Mouse (Mus musculus): ENCODE results near the gene Xndc1. TPM values are rescaled to one million over a fixed set of nuclear protein-coding genes. Genes with fewer than 3 reads are reported as not detected.

The Xndc1 gene
- total RNA-seq, 2 experiments from 2014 or later, result 24.6 to 25.0 TPM

DNA sequence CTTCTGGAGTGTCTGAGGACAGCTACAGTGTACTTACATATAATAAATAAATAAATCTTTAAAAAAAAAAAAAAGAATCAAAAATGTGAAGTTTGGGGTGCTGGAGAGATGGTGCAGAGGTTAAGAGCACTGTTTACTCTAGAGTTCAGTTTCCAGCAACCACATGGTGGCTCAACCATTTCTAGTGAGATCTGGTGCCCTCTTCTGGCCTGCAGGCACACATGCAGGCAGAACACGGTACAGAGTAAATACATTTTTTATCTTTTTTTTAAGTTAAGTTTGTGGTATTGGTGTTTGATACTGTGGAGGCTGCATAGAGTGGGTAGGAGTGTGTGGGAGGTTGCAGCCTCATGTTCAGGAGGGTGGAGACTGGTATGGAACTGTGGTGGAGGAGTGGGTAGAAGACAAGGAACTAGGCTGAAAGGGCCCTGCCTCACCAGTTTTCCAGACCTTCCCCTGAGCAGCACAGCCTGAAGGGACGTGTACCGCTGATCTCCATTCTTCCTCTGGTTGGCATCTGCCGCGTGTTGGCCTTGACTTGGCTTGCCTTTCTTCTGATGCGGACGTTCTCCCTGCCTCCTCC is 11.5 kb downstream of the Xndc1 start:
- intact Hi-C loops (cut with DNase I), result loop anchor here (5.0 to 10.0 kb wide), 2 partner anchors 160 to 422 kb away; no protein-coding TSS in a partner anchor
- no peak for DNase-seq (ENCODE audit: extremely low spot score in 1 of 2, low spot score in 2 of 2)

DNA sequence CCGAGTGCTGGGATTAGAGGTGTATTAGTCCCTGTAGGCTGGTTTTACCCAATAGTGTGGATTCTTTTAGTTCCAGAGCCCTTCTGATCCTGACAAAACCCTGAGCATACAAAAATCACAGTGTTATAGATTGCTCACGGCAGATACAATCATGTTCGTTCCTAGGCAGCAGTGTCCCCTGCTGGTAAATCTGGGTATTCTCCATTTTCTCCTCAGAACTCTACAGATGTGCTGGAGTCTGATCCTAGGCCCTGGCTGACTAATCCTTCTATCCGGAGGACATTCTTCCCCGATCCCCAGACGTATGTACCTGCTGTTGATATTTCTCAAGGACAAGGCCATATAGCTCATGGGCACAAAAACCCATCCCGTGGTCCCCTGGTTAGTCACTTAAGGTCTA is 13.2 kb downstream of the Xndc1 start:
- intact Hi-C loops (cut with DNase I), result loop anchor here (2.0 to 10.0 kb wide), 3 partner anchors 80 to 424 kb away; no protein-coding TSS in a partner anchor
- DNase-seq (ENCODE audit: extremely low spot score in 1 of 2, low spot score in 2 of 2), result peak in 1 of 2 experiments; percentile 29

DNA sequence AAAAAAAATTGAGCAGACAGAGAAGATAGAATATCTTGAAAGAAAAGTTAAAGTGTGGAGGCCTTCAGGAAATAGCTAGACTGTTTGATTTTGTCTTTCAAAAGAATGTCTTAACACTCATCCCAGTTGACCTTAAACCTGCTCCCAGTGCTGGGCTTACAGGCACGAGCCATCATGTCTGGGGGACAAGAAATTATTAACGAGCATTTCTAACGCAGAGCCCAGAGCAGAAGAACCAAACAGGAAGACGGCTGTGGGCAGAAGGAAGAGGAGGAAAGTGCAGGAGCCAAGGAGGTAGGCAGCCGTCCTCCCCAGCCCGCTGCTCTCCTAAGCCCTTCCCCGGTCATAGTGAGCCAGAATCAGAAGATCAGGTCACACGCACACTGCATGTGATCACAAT is 15.0 kb downstream of the Xndc1 start:
- no peak for DNase-seq (ENCODE audit: extremely low spot score in 1 of 2, low spot score in 2 of 2)
- intact Hi-C loops (cut with DNase I), result no loop called here

DNA sequence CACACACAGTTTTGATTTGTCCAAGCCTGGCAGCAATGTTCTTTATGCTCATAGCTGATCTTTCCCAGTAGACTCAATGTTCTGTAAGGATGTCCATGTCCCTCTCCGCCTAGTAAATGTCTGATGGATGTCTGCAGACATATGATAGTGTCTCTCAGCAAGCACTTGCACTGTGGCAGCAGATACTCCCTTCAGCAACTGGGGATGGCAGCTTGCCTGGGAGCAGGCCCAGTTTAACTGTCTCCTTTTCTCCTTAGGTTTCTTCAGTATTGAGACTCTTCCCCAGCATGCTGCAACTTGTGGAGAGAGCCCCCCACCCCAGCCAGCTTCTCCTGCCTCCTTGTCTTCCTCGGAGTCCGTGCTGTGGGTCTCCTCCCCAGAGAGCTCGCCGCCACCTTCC is 16.5 kb downstream of the Xndc1 start:
- DNase-seq (ENCODE audit: extremely low spot score in 1 of 2, low spot score in 2 of 2), result no peak
- intact Hi-C loops (cut with DNase I), result no loop called here

DNA sequence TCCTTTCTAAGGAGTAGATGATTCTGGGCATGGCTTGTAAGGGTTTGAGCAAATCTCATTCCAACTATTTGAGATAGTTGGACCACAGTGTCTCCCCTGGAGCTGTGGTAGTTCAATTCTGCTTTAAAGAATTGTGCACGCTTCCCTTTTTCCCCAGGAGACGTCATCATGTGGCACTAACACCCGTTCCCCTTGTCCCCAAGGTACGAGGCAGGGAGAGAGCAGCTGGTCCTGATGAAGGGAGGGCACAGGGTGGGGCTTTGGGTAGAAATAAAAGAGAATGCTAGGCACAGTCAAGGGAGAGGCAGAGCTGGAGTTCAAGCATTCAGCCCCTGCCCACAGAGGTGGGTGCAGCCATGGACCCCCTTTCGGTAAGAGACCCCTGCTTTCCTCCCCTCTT is 17.5 kb downstream of the Xndc1 start, which contains the start of gene Trpc2:
Gene Trpc2, plus strand, starts transcription at position 301 of the 400 bp plus-strand sequence.
- intact Hi-C loops (cut with DNase I), result no loop called here
- DNase-seq (ENCODE audit: extremely low spot score in 1 of 2, low spot score in 2 of 2), result no peak

DNA sequence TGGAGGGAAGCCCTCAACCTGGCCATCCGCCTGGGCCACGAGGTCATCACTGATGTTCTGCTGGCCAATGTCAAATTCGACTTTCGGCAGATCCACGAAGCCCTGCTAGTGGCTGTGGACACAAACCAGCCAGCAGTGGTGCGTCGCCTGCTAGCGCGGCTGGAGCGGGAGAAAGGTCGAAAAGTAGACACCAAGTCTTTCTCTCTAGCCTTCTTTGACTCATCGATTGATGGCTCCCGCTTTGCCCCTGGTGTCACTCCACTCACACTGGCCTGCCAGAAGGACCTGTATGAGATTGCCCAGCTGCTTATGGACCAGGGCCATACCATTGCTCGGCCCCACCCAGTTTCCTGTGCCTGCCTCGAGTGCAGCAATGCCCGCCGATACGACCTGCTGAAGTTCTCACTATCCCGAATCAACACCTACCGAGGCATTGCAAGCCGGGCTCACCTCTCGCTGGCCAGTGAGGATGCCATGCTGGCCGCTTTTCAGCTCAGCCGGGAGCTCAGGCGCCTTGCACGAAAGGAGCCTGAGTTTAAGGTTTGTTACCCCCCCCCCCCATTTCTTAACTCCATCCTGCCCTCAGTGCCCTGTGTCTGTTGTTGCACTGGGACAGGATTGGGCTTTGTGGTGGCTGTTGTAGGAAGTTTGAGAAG is 18.9 kb downstream of the Xndc1 start:
- intact Hi-C loops (cut with DNase I), result no loop called here
- no peak for DNase-seq (ENCODE audit: extremely low spot score in 1 of 2, low spot score in 2 of 2)

DNA sequence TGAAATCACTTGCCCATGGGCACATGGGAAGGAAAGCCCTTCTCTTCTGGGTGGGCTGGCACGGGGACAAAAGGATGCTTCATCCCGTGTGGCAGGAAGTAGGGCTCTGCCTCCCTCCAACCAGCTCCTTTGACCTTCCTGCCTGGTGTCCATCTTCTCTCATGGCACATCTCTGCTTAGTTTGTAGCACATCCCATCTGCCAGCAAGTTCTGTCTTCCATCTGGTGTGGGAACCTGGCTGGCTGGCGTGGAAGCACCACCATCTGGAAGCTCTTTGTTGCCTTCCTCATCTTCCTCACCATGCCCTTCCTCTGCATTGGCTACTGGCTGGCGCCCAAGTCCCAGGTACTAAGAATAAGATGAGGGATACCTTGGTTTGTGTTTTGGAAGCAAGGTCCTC is 22.0 kb downstream of the Xndc1 start:
- DNase-seq (ENCODE audit: extremely low spot score in 1 of 2, low spot score in 2 of 2), result no peak

DNA sequence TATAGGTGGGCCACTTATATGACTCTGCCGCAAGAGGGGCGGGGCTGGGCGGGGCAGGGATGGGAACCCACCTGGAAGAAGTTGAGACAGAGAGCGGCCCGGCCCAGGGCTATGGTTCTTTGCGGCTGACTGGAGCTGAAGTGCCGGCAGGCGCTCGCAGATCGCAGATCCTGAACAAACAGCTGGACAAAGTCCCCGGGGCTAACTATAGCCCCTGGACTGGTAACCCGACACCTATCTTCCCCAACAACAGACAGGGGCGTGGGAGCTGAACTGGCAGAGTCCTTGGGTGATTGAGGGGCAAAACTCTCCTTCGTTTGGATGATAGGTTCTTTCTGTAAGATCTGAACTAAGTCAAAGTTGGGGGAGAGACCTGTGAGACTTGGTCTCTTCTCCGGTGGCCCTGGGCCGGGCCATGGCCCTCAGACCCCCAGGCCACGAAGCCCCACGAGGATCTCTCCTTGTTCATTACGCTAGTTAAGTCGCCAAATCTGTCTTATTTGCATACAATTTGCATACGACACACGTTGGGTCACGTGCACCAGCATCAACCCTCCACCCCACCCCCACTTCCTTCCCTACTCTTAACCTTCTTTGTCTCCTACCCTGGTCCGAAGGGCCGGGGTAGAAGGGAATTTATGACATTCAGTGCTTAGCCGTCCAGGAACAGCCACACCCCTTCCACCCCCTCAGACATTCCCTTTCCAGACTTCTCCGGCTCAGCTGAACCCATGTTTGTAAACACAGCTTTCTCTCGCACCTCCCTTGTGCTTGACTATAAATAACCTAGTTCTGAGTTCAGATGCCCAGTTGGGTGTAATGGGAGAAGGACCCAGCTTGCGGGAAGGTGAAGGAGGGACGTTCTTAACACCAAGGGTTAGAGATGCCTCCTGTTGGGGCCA is 34.7 kb downstream of the Xndc1 start:
- intact Hi-C loops (cut with DNase I), result no loop called here
- DNase-seq (ENCODE audit: extremely low spot score in 1 of 2, low spot score in 2 of 2), result no peak

More for the DNA sequence above, 22.0 kb downstream of the Xndc1 start:
- intact Hi-C loops (cut with DNase I), result no loop called here

DNA sequence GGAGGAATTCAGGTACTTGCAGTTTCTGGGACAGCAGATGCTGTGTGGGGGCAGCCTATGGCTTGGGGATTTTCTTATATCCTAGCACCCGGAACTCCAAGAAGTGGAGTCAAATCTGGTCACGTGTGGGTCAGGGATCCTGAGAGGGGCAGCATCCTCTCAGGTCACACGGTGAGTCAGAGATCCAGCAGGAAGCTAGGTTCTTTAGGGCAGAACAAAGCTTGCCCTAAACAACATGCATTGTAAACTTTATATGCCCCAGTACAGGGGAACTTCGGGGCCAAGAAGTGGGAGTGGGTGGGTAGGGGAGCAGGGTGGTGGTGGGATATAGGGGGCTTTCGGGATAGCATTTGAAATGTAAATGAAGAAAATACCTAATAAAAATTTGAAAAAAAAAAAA is 35.6 kb downstream of the Xndc1 start:
- DNase-seq (ENCODE audit: extremely low spot score in 1 of 2, low spot score in 2 of 2), result no peak
- intact Hi-C loops (cut with DNase I), result no loop called here

DNA sequence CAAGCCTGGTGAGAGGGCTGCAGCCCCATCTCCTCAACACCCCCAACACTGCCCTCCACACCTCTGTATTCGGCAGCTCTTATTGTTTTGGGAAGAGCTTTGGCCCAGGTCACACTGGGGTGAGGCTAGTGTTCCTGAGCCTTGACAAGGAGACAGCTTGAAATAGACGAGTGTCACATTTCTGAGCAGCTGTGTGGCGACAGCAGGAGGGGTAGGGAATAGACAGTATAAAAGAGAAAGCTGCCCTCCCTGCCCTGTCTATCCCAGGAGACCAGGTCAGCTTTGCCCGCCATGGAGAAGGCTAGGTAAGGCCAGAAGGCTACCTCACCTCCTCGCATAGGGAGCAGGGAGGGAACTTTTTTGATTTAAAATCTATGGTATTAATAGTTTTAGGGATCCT is 36.2 kb downstream of the Xndc1 start, which contains the start of gene Art1:
Gene Art1, plus strand, starts transcription at position 257 of the 400 bp plus-strand sequence.
- DNase-seq (ENCODE audit: extremely low spot score in 1 of 2, low spot score in 2 of 2), result no peak
- intact Hi-C loops (cut with DNase I), result no loop called here

DNA sequence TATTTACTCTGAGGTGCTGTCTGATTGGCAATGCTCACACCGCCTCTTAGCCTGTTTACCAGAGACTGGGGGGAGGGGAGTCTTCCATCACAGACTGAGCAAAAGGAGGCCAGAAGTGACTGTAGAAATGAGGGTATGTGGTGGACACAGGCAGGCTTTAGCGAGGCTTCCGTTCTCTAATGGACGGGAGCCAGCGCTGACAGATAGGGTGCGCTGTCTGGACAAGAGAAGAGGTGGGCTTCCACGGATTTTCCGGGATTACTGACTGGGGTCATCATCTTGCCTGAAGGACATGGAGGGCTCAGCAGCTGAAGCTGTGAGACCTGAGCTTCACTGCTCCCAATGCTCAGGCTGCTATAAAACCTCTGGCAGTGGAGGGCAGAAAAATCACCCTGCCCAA is 36.9 kb downstream of the Xndc1 start:
- intact Hi-C loops (cut with DNase I), result no loop called here
- no peak for DNase-seq (ENCODE audit: extremely low spot score in 1 of 2, low spot score in 2 of 2)

DNA sequence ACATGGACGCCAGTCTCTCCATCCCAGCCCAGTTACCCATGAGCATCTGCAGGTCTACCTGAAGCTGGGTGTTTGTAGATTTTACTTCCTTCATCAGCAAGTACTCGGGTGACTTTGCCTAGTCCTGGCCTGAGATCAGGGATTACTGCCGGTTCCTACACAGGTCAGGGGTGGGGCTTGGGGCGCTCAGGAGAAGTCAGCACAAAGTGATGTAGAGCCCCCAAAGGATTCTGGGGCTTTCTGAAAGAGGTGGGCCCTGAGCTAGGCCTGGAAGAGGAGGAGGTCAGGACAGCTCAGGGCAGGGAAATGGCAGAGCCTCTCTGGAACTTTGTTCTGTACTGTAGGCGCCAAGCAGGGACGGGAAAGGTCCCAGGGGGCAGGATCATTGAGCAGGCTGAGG is 37.4 kb downstream of the Xndc1 start:
- no peak for DNase-seq (ENCODE audit: extremely low spot score in 1 of 2, low spot score in 2 of 2)
- intact Hi-C loops (cut with DNase I), result no loop called here

DNA sequence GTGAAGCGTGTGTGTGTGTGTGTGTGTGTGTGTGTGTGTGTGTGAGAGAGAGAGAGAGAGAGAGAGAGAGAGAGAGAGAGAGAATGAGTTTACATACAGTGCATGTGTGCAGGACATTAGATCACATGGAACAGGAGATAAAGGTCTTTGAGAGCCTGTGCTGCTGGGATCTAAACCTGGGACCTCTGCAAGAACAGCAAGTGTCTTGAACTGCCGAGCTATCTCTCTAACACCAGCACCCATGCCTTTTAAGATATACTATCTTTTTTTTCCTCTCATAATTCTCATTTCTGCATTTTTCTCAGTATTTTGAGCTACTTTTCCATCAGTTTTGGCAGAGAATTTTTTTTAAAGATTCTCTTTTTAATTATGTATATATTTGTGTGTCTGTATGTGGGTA is 38.2 kb downstream of the Xndc1 start:
- intact Hi-C loops (cut with DNase I), result no loop called here

DNA sequence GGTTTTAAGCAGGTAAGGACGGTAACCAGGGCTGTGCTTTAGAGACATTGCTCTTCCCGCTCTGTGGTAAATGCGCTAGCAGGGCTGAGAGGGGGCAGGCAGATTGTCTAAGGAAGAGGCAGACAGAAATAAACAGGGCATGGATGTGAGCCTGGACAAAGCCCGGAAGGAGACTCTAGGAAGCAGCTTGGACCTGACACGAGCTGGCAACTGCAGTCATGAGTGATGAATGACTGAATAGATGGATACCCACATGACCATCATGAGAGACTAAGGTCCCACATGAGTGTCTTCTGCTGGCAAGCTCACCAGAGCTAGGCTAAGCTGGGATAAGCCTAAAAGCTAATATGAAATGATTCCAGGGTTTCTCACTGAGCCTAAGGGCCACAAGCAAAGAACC is 38.8 kb downstream of the Xndc1 start:
- DNase-seq (ENCODE audit: extremely low spot score in 1 of 2, low spot score in 2 of 2), result no peak
- intact Hi-C loops (cut with DNase I), result no loop called here

More for the DNA sequence above, 38.2 kb downstream of the Xndc1 start:
- no peak for DNase-seq (ENCODE audit: extremely low spot score in 1 of 2, low spot score in 2 of 2)

DNA sequence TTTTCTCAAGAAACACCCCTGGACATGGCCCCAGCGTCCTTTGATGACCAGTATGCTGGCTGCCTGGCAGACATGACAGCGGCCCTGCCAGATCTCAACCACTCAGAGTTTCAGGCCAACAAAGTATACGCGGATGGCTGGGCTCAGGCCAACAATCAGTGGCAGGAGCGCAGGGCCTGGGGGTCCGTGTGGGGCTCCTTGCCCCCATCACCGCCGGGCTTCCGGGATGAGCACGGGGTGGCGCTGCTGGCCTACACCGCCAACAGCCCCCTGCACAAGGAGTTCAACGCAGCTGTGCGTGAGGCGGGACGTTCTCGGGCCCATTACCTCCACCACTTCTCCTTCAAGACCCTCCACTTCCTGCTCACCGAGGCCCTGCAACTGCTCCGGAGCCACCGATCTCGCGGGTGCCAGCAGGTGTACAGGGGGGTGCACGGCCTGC is 41.4 kb downstream of the Xndc1 start:
- peak in 1 of 2 experiments; percentile 45 for DNase-seq (ENCODE audit: extremely low spot score in 1 of 2, low spot score in 2 of 2)
- intact Hi-C loops (cut with DNase I), result no loop called here

DNA sequence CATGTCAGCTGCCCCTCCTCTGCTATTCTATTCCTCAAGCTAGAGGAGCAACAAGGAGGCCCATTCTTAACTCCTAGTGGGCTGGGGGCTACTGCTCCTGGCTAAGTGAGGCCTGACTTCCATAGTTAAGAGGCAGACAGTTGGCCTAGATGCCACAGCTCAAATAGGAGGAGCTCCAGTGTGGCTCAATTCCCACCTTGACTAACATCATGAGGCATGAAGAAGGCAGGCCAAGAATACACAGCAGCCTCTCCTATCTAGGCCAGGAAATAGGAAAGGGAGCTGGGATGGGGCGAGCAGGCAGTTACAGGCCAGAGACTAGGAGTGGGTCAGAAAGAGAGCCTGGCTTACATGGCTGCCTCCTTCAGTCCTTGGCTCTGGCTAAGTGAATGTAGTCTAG is 42.9 kb downstream of the Xndc1 start:
- intact Hi-C loops (cut with DNase I), result no loop called here
- peak in 1 of 2 experiments; percentile 7 for DNase-seq (ENCODE audit: extremely low spot score in 1 of 2, low spot score in 2 of 2)

DNA sequence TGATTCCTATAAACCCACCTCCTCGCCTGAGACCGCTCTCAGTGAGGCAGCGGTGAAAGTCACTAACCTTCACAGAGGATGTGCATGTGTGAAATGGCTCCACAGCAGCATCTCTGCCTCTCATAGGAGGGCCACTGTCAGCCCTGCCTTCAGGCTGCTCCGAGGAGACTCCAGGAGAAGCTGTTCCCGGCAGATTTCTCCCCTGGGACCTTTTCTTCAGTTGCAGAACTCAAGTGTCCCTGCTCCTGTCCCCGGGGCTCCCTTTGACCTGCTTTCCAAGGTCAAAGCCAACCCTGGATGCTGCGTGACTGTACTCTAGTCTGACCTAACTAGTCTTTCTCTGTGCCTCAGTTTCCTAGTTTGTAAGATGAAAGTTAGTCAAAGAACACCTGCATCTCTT is 43.9 kb downstream of the Xndc1 start, which contains the start of gene Art5:
Gene Art5, minus strand, starts transcription at position 319 of the 400 bp plus-strand sequence.
- DNase-seq (ENCODE audit: extremely low spot score in 1 of 2, low spot score in 2 of 2), result peak in 1 of 2 experiments; percentile 12
- intact Hi-C loops (cut with DNase I), result no loop called here

DNA sequence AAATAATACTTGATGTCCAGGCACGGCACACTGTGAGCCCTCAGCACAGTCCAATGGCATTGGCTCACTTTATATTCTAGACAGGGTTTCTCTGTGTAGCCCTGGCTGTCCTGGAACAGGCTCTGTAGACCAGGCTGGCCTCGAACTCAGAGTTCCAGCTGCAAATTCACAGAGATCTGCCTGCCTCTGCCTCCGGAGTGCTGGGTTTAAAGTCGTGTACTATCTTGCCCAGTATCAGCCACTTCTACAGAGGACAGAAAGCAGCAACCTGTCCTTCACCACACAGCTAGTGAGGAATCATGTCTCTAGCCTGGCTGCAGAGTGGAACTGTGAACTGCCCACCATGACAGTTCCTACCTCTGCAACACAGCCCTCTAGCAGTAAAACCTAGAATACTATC is 44.4 kb downstream of the Xndc1 start:
- no peak for DNase-seq (ENCODE audit: extremely low spot score in 1 of 2, low spot score in 2 of 2)
- intact Hi-C loops (cut with DNase I), result no loop called here

DNA sequence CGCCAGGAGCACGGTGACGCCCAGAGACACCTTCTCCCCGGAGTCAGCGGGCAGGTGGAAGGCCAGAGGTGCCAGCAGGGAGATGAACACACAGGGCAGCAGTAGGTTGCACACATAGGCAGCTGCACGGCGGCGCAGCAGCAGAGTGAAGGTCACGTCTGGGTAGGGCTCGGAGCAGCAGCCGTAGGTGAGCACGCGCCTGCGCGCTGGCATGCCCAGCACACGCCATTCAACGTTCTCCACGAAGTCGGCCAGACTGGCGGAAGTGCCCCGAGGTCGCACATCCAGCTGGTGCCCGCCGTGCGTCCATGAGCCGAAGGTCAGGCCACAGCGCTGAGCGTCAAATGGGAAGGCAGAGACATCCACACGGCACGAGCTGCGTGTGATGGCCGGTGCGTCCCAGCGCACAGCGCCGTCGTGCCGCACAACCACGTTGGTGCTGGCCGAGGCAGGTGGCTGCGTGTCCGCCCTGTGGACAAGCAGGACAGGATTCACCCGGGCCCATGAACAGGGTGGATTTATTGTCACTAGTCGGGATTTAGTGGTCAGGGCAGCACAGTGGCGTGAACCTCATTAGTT is 47.9 kb downstream of the Xndc1 start:
- intact Hi-C loops (cut with DNase I), result no loop called here
- DNase-seq (ENCODE audit: extremely low spot score in 1 of 2, low spot score in 2 of 2), result no peak
